Mouse (Mus musculus): ENCODE results near the gene Prdx5.
A peak's percentile ranks its signal among the peaks of the same experiment; 100 is the strongest.

Gene Prdx5

DNA sequence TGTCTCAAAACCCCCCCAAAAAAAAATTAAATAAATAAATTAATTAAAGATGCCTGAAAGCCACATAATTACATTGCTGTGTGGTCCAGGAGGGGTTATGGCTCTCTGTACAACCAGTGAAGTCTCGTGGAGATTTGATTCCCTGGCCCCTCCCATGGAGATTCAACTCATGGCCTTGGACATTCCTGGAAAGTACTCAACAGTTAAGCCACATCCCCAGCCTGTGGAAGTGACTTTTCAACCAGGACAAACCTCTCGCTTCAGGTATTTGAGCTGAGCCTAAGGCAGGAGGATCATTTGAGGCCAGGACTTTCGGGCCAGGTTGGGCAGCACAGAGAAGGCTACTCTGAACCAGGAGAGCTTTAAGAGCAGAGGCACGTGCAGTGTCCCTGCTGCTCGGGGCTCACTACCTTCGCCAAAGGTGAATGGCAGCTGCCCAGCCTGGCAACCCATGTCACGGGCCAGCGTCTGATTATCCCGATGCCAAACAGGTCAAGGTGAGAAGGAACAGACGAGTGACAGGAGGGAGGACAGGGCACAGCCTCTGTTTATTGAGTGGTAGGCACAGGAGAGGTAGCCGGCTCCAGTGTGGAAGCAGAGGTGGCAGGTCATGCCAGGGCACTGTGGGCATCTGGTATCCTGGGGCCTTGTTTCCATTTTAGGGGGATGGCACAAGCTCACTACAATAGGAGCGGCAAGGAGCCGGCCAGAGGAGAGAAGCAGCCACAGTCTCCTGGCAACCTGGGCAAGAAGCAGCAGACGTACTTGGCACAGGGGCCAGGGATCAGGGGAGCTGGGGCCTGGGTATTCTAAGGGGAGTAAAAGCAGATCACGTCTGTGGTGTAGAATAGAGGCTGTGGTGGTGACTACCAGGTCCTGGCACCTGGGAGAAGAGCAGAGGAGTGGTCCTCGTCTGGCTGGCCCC is 27.9 kb upstream of the Prdx5 start:
- no peak for DNase-seq (ENCODE audit: low spot score in 2 of 2)

DNA sequence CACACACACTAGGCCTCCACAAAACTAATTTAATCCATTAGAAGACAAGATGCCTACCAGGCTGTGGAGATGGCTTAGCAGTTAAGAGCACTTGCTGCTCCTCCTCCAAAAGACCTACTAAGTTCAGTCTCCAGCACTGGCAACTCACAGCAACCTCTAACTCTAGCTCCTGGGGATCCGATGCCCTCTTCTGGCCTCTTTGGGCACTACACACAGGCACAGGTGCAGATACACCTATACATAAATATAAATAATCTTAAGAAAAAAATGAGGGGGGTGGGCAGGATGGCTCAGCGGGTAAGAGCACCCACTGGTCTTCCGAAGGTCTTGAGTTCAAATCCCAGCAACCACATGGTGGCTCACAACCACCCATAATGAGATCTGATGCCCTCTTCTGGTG is 26.4 kb upstream of the Prdx5 start:
- no peak for DNase-seq (ENCODE audit: low spot score in 2 of 2)

DNA sequence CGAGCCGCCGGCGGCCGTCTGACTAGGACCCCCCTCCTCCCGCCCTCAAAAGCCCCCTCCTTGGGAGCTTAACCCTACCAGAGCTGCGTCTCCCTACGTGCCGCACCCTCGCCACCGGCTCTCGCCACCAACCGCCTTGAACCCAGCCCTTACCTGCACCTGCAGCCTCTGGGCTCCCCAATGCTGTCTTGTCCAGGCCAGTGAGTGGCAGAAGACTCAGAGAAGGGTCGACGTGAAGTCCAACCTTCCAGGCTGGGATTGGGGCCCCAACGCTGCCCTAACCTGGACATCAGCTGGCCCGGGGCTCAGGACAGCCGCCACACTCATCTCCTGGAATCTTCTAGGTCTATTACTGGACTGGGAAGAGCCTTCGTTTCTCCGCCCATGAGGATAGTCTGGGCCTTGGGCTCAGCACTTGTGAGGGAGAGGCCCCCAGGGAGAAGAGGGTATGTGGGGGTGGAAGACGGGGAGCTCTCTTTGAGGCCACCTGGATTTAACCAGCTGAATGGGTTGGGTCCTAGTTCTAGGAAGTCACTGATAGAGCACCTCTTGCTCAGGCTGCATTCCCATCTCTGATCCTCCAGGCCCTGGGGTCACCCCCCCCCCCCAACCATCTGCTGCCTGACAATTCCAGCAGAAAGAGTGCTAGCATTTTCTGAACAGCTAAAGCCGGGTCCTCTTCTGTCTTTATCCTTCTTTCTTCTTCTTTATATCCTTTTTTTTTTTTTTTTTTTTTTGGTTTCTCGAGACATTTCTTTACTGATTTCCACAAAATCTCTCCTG is 24.5 kb upstream of the Prdx5 start, which contains the start of gene Kcnk4:
Gene Kcnk4 (minus strand): TSS at position 321 of the 783 bp plus-strand sequence.
- no peak for DNase-seq (ENCODE audit: low spot score in 2 of 2)

DNA sequence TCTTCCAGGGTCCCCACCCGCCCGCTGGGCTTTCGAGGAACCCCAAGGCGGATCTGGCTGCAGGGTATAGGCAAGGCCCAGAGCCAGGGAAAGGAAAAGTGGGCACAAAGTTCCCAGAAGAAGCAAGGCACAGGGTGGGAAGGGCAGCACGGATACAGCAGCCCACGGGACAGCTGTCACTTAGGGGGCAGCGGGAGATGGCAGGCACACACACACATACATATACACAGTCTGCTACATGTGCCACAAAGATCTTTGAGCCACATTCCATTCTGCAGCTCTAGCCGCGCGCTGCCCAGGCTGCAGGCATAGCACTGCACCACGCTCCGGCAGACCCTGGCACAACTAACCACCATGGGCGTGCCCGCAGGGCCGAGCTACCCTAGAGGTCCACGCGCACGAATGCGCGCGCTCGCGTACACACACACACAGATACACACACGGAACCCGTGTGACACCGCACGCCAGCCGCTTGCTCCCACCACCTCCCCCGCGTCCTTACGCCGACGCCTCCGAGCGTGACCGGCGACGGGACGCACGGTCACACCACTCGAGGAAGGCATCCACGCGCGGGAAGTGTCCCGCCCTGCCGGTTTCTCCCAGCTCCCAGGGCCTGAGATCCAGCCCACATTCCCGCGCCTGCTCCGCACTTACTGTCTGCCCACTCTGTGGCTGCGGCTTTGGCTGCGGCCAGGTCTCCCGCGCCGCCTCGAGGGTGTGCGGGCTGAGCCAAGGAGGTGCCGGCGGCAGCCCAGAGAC is 23.7 kb upstream of the Prdx5 start:
- DNase-seq (ENCODE audit: low spot score in 2 of 2) = peak in 1 of 2 experiments; percentile 49

DNA sequence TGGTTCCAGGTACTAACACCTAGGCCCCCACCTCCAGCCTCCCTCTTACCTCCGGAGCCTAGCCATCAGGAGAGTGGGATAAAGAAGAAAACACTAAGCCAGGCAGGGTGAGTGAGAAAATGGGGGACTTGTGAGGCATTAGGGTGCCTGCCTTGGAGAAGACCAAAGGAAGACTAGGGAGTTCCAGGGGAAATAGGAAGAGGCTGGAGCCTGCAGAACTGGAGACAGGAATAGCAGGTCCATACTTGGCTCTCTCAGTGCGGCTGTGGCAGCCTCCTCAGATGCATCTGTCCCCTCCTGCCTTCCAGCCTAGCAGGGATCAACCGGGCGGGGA is 23.2 kb upstream of the Prdx5 start:
- DNase-seq (ENCODE audit: low spot score in 2 of 2) = no peak

DNA sequence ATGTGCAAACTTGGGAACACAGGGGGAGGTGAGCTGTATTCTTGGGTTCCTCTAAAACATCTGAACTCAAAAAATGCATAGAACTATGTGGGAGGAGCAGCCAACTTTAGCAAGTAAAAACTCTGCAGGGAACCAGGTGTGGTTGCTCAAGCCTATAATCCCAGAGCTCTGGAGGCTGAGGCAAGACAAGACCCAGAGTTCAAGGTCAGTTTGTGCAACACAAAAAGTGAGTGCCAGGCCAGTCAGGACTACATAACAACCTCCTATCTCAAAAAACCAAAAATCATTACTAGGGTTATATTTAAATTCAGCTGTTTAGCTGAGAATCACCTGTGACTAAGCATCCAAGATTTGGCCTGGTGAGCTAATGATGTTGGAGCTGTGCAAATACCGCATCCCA is 22.1 kb upstream of the Prdx5 start:
- no peak for DNase-seq (ENCODE audit: low spot score in 2 of 2)

DNA sequence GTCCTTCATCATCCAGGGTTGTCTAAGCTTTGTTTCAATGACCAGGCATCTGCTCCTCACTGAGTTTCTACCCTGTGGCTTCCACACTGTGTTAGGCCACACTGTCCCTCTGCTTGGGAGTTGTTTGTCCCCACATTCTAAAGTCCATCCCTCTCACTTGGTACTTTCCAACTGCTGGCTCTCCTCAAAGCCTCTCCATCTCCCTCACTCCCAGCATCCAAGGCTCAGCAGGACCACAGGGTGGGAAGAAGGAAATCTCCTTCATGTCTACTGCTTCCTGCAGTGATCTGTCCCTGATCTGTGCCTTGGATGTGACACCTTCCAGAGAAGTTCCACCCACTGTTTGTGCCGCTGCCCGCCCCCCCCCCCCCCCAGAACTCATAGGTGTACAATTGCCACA is 21.1 kb upstream of the Prdx5 start:
- DNase-seq (ENCODE audit: low spot score in 2 of 2) = no peak

DNA sequence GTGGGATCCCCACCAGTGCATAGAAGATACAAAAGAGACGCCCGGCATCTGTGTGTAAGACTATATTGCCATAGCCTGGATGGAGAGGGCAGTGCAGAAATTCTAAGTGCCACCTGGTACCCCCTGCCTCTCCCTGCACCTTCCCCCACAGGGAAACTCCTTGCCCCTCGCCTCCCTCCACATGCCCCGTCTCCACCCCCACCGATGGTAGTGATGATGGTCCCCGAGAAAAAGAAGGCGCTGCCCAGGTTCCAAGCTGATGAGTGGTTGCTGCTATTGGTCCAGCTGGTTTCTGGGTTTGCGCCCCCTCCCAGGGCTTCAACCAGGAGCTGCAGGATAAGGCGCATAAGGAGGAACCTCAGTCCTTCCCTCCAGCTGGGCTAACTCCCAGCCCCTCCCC is 18.2 kb upstream of the Prdx5 start:
- DNase-seq (ENCODE audit: low spot score in 2 of 2) = no peak

DNA sequence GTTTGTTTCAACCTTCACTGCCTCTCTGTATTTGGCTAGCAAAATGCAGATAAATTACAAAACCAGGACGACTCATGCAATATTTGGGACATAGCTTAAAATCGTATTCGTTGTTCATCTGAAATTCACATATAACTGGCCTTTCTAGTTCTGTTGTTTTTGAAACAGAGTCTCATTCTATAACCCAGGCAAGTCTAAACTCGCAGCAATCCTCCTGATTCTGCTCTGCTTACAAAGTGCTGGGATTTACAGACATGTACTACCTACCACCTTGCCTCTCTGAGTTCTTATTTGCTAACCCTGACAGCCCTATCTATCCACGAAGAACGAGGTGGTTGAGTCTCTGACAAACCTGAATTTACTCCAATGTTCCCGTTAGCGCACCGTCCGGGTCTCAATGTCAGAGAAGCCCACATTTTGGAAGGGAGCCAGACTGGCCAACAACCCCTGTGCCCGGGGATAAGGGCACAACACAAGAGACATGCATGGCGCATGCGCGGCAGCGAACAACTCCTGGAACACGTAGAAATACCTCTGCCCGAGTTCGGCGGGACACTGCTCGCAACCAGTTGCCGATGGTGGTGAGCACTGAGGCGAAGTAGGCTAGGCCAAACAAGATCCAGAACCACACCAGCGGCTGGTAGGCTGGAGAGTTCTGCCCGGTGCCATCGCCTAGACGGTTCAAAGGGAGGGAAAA is 16.8 kb upstream of the Prdx5 start:
- no peak for DNase-seq (ENCODE audit: low spot score in 2 of 2)

DNA sequence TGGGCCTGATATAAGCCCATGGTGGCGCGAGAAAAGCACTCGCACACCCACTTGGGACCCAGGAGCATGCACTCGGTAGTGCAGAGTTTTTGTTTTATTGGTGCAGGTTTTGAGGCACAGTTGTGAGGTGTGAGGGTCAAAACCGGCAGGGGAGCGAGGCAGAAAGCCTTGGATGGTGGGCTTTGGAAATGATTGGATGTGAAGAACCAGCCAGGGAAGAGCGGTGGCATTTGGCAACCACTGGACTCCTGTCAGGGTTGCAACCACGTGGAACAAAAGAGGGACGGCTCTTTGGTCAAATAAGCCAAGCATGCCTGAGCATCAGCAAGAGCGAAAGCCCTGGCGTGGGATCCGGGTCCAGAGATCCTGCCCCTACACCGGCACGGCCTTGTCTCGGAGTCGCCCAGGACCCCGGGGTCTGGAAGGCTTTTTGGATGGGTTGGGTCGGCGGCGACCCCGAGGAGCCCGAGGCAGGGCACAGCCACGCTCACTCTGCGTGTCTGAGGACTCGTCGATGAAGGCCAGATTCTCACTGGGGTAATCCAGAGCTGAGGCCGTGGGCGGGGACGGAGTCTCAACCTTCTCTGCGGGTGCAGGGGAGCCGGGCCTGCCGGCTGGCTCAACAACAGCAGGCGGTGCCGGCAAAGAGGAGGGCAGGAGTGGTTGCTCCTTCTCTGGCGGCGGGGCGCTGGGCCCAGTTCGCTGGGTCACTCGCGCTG is 15.9 kb upstream of the Prdx5 start:
- no peak for DNase-seq (ENCODE audit: low spot score in 2 of 2)

DNA sequence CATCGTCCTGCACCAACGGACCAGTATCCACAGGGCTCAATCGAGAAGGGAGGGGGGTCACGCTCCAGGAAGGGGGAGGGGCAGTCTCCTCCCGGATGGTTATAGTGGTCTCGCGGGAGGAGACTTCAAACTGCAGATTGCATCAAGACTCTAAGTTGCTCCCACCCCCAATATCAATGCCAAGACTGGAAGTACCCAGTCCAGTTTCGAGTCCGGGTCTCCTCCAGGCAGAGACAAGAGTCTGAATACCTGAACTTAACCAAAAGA is 15.3 kb upstream of the Prdx5 start, which contains the start of gene Catsperz:
Gene Catsperz (minus strand): TSS at position 74 of the 267 bp plus-strand sequence.
- no peak for DNase-seq (ENCODE audit: low spot score in 2 of 2)

DNA sequence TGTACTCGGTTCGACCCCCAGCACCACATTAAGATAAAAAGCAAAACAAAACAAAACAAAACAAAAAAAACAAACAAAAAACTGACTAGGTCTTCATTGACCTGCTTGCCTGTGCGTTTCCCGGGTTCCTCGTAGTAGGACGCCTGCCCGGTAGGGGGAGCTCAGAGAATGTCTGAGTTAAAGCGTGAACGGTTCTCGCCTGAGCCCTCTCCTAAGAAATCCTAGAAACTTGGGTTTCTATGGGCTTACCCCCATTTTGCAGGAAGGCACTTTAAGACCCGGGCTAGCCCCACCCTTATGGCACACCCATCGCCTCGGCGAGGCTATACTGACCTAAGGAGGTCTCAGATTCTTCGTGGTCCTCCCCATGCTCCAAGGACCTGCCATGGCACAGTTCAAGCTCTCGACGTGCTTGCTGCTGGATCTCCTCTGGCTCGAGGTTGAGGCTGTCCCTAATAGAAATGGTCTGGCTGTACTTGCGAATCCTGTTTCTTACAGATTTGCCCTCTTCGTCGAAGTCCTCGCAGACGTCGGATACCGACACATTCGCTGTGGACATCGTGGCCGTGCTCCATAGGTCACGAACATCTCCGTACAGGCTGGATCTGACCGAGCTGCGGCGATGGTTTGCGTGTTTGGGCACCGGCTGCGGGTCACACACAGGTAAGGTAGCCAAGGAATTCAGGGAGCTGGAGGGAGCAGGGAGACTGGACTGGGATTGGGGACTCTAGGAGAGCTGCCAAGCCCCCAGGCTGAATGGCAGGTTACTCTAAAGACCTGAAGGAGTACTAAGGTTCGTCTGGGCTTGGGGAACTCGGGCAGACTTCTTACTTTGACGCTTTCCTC is 14.8 kb upstream of the Prdx5 start:
- peak; percentile 80 to 81 for DNase-seq (ENCODE audit: low spot score in 2 of 2)

DNA sequence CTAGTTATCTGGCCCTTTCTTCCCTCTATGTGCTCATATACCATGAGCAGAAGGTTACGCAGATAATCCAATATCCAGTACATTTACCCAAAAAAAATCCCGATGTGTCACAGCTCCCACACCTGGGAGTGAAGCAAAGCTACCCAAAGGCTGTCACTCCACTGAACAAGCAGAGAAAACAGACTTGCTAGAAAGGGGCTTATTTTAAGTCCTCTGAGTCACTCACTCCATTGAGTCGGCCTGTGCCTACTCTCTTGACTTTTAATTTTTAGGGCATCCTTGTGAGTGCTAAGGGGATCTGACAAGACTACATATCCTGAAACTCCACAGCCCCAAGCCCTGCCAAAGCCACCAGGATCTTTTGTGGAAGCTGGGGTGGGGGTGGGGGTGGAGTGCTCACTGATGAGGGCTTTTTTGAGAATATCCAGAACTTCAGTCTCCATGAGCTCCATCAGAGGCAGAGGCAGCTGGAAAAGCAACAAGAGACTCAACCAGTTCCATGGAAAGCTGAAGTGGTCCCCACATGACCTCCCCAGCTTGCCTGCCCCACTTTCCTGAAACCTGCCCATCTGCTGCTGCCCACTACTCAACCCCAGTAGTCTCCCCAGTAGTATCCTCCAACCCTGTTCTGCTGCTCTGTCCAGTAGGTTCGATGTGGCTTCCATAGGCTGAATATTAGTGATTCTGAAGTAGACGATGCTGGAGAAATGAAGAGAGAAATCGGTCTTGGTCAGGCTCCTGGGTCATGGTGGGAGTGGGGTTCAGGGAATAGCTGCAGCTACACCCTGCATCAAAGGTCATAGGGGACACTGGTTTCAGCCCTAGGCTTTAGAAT is 13.2 kb upstream of the Prdx5 start:
- DNase-seq (ENCODE audit: low spot score in 2 of 2) = no peak

DNA sequence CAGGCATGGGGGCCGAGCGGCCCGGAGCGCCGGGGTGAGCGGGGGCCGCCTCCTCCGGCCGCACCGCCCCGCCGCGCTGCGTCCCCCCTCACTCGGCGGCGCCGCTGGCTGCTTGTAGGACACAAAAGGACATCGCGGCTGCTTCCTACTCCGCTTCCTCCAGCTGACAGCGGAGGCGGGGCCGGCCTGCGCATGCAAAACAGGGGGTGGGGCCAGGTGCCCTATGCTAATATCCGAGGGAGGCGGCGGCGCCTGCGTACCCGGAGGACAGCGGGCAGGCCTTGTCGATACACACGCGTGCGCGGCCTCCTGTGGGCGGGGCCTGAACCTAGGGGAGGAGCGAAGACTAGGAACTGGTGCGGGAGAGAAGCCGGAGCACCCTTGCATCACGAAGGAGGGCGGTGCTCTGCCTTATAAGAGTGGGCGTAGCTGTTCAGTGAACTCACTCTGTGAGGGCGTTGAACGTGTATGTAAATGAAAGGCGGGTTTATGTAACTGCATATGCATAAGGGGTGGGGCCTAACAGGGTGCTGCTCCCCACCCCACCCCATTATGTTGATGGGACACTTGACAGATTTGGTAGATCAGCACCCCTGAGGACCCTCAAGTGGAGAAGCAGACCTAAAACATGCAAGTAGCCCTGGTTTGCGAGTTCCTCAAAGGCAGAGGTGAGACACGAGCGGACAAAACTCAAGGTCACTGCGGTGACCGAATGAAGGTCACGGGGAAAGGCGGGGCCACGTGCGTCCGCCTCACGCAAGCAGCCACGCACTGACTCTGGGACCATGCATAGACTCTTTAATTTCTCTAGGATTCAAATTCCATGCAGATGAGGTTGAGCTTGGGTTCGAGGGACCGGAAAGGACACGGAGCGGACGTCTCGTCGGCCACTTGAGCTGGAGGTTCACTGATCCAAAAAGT is 12.0 kb upstream of the Prdx5 start, which contains the start of gene Esrra:
Gene Esrra (minus strand): TSS at position 167 of the 921 bp plus-strand sequence.
- peak; percentile 100 for DNase-seq (ENCODE audit: low spot score in 2 of 2)

DNA sequence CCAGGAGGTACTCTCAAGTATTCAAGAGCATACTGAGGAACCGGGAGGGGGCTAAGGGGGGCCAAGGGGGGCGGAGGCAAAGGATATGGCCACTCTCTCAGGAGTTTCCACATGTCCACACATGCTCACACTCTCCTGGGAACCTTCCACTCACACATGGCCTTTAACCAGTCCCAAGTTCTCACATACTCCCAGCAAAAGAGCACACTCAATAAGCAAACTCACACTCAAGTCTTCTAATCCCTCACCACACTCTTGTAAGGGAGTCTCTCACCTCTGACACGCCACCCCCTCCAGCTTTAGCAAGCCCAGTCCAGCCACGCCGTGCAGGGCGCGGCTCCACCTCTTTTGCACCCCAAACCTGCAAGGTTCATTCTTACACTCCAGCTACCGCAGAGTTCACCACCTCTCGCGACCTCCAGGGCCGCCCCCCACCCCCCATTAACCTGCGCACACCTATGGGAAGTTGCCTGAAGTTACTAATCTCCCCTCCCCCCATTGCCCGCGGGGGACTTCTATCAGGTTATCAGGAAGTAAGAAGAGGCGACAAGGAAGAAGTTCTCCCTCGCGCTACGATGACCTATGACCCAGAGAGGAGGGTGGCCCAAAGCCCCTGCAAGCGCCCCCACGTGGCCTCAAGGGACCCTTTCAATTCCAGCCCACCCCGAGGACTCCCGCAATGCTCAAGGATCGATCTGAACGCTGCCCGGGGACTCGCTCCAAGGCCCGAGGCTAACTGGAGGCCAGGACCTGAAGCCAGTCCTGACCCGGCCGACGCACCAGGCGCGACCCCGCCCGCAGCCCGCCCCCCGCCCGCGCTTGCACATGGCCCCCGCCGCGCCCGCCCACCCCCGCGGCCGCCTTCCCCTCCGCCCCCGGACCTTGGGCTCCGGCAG is 11.1 kb upstream of the Prdx5 start:
- no peak for DNase-seq (ENCODE audit: low spot score in 2 of 2)

DNA sequence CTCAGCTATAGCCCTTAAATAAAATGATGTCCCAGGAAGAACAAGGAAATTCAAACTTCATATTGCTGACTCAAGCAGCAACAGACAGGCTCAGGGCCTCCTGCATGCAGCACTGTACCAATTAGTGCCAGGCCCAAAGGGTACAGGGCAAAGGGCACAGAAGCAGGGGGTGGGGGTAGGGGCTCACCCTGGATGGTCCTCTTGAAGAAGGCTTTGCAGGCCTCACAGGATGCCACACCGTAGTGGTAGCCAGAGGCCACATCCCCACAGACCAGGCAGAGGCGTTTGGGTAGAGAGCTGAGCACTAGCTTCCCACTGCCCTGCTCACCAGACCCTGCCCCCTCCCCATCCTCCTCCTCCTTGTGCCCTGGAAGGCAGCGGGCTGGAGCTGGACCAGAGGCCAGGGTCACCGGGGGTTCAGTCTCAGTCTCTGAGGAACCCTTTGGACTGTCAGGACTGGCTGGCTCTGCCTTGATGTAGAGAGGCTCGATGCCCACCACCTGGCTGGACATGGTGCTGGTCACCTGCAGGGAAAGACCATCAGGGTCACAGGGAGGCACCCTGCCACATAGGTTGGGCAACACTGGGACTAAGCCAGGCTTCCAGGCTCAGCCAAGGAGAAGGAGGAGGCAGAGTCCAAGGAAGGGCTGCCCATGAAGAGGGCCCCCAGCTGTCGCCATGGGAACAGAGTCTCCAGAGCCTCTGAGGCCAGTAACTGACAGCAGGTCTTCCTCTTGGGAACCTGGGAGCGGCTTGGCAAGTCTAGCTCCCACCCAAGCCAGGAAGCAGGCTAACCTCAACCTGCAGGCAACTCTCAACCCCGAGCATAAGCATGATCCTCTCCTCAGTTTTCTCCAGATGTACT is 10.2 kb upstream of the Prdx5 start:
- DNase-seq (ENCODE audit: low spot score in 2 of 2) = no peak

Measured in right cerebral cortex, postnatal 36 days (tissue).